Mouse (Mus musculus): ENCODE results near the gene Flywch1.

Flywch1 gene

GRCm38 (mm10) chr17:23771284-23772218 lies at the start of gene Flywch1:
Gene Flywch1 (minus strand): TSS chr17:23771602.
- DNase-seq (ENCODE audit: low spot score in 2 of 2): peak; percentile 96 to 97

GRCm38 (mm10) chr17:23820731-23821130 lies 49.3 kb upstream of the Flywch1 start:
- DNase-seq (ENCODE audit: low spot score in 2 of 2): no peak

GRCm38 (mm10) chr17:23819235-23819634 lies 47.8 kb upstream of the Flywch1 start:
- no peak for DNase-seq (ENCODE audit: low spot score in 2 of 2)

- no peak for DNase-seq (ENCODE audit: low spot score in 2 of 2)
These were observed 47.2 kb upstream of the Flywch1 start for GRCm38 (mm10) chr17:23818579-23818978.

GRCm38 (mm10) chr17:23815641-23816040 lies 44.2 kb upstream of the Flywch1 start:
- no peak for DNase-seq (ENCODE audit: low spot score in 2 of 2)

- no peak for DNase-seq (ENCODE audit: low spot score in 2 of 2)
These were observed 36.5 kb upstream of the Flywch1 start for GRCm38 (mm10) chr17:23807918-23808317.

- no peak for DNase-seq (ENCODE audit: low spot score in 2 of 2)
These were observed 35.5 kb upstream of the Flywch1 start for GRCm38 (mm10) chr17:23806867-23807266.

GRCm38 (mm10) chr17:23804426-23805085 lies 33.2 kb upstream of the Flywch1 start:
- no peak for DNase-seq (ENCODE audit: low spot score in 2 of 2)

- DNase-seq (ENCODE audit: low spot score in 2 of 2): peak; percentile 69 to 82
These were observed 32.1 kb upstream of the Flywch1 start for GRCm38 (mm10) chr17:23803366-23804041.

GRCm38 (mm10) chr17:23802746-23803365 lies 31.5 kb upstream of the Flywch1 start:
- DNase-seq (ENCODE audit: low spot score in 2 of 2): peak; percentile 97

GRCm38 (mm10) chr17:23801627-23802026 lies 30.2 kb upstream of the Flywch1 start:
- no peak for DNase-seq (ENCODE audit: low spot score in 2 of 2)

- DNase-seq (ENCODE audit: low spot score in 2 of 2): no peak
These were observed 25.9 kb upstream of the Flywch1 start for GRCm38 (mm10) chr17:23797316-23797715.

GRCm38 (mm10) chr17:23795323-23795722 lies 23.9 kb upstream of the Flywch1 start:
- DNase-seq (ENCODE audit: low spot score in 2 of 2): no peak

GRCm38 (mm10) chr17:23791079-23791357 lies 19.6 kb upstream of the Flywch1 start:
- no peak for DNase-seq (ENCODE audit: low spot score in 2 of 2)

GRCm38 (mm10) chr17:23790269-23791078 lies 19.1 kb upstream of the Flywch1 start, which contains the start of gene Srrm2:
Gene Srrm2 (plus strand): TSS chr17:23790532.
- DNase-seq (ENCODE audit: low spot score in 2 of 2): peak in 1 of 2 experiments; percentile 48

- no peak for DNase-seq (ENCODE audit: low spot score in 2 of 2)
These were observed 18.4 kb upstream of the Flywch1 start for GRCm38 (mm10) chr17:23789749-23790268.

- no peak for DNase-seq (ENCODE audit: low spot score in 2 of 2)
These were observed 17.6 kb upstream of the Flywch1 start for GRCm38 (mm10) chr17:23788973-23789372.

GRCm38 (mm10) chr17:23786510-23786931 lies 15.1 kb upstream of the Flywch1 start:
- no peak for DNase-seq (ENCODE audit: low spot score in 2 of 2)

- peak; percentile 71 to 84 for DNase-seq (ENCODE audit: low spot score in 2 of 2)
These were observed 14.4 kb upstream of the Flywch1 start, which contains the start of gene Flywch2 for GRCm38 (mm10) chr17:23785561-23786471. Gene Flywch2 (minus strand): TSS chr17:23786081.

- no peak for DNase-seq (ENCODE audit: low spot score in 2 of 2)
These were observed 11.9 kb upstream of the Flywch1 start for GRCm38 (mm10) chr17:23783352-23783751.
